Mouse (Mus musculus) B cell, adult (primary cell): ENCODE measurements around the gene Espl1. TPM values are rescaled to one million over a fixed set of nuclear protein-coding genes. Genes with fewer than 3 reads are reported as not detected.

ENCODE experiments used
- total RNA-seq: library from RNA; stranded (reverse); gene quantifications from 4 replicates; pipeline ENCODE4 v1.2.4, GENCODE M21; 2023; ENCODE audit not compliant: inconsistent age

Gene Espl1
- total RNA-seq: 1.1 to 3.4 TPM (median 1.9 TPM) in 4 replicates

DNA sequence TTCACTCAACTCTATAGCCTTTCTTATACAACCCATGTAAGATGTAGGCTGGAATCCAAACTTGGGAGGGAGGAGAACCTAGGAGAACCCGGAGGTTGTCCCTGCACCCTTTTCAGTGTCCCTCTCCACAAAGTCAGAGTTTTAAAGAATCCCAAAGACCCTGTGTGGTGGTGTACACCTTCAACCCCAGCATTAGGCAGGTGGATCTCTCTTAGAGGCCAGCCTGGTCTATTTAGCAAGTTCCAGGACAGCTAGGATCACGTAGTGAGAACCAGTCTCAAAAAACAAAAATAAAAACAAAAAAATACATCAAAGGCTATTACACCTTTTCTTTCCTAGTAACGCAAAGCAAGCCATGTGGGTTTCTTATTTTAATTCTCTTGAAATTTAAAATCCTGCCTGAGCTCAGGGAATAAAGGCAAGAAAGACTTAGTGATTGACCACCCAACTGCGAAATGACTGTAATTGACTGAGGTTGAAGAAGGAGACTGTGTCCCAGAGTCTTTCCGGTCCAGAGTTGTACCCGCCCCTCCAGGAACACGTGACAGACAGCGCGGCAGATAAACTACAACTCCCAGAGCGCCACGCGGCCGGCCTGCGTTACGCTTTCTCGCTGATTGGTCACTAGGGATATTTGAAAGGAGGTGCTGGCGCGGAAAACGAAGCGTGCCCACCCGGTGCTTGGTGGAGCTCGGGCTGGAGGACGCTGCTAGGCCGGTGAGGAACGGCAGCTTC lies at the start of gene Espl1:
TSS of gene Espl1 (plus strand) at position 634 of the 735 bp plus-strand sequence.

DNA sequence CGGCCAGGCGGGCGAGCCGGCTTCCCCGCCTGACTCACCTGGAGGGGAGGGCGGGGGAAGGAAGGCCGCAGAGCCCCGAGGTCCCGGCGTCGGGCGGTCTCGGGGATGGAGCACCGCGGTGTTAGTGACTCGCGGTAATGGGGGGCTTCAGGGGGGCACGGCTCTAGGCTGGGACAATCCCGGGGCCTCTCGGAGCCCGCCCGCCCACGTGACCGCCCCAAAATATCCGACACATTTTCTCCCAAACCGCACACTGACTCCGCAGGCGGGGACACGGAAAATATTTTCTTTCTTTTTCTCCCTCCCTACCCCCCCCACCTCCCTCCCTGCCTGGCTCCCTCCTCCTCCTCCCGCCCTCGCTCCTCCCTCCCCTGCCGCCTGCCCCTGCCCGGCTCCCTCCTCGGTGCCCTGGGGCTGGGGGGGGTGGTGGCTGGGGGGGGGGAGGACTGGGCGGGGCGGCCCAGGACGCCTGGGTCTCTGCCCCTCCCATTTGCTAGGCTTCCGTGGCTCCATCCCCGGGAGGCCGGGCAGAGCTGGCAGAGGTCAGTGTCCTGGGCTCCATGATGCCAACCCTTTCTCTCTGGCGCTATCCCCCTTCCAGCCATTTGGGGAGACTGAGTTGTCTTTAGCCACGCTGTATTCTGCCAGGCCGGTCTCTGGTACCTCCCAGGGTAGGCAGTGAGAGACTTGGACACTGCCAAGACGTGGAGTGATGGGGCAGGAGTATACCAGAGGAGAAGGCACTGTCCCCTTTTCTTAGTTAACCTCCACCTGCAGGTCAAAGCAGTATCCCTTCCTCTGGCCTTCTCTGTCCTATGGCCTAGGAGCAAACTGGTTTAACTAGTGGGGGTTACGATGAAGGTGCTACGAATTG lies 38.6 kb upstream of the Espl1 start, which contains the start of gene Rarg:
TSS of gene Rarg (minus strand) at position 316 of the 874 bp plus-strand sequence.

GRCm38 (mm10) chr15:102270274-102270960 lies 25.6 kb upstream of the Espl1 start, which contains the start of gene Gm9918:
Gm9918 (plus strand) TSS chr15:102270563.

GRCm38 (mm10) chr15:102279092-102279782 lies 16.8 kb upstream of the Espl1 start, which contains the start of gene Mfsd5:
Mfsd5 (plus strand) TSS chr15:102279454.

DNA sequence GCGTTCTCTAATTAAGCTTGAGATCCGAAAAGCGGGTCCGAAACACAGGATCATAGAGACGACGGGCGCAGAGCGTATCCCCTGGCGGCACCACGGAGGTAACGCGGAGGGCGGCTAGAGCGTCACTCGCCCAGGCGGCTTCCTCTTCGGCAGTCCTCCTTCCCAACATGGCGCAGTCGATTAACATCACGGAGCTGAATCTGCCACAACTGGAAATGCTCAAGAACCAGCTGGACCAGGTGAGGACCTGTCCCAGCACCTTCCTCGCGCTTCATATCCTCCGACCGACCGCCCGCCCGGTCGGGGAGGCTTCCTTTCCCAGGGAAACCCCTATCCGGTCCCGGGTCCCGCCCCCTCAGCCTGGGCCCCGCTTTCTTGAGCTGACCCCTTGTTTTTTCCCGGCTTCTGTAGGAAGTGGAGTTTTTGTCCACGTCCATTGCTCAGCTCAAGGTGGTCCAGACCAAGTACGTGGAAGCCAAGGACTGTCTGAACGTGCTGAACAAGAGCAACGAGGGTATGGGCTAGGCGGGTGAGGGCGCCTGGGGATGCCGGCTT lies 30.0 kb downstream of the Espl1 start, which contains the start of gene Pfdn5:
TSS of gene Pfdn5 (plus strand) at position 95 of the 555 bp plus-strand sequence.

DNA sequence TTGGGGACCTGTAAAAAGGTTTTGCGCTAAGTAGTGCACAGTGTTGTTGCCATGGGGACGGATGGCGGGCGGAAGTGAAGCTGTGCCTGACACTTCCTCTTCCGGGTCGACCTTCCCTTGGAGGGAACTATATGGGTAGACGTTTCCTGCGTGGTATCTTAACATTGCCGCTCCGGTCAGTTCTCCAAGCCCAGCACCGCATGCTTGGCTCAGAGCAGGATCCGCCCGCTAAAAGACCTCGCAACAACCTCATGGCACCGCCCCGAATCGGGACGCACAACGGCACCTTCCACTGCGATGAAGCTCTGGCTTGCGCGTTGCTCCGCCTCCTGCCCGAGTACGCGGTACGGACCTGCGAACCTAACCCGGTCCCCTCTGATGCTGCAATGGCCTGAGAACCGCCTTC lies 35.5 kb downstream of the Espl1 start, which contains the start of gene Myg1:
TSS of gene Myg1 (plus strand) at position 100 of the 406 bp plus-strand sequence.

GRCm38 (mm10) chr15:102350138-102350941 lies 54.3 kb downstream of the Espl1 start, which contains the start of gene Aaas:
Aaas (minus strand) TSS chr15:102350771.

DNA sequence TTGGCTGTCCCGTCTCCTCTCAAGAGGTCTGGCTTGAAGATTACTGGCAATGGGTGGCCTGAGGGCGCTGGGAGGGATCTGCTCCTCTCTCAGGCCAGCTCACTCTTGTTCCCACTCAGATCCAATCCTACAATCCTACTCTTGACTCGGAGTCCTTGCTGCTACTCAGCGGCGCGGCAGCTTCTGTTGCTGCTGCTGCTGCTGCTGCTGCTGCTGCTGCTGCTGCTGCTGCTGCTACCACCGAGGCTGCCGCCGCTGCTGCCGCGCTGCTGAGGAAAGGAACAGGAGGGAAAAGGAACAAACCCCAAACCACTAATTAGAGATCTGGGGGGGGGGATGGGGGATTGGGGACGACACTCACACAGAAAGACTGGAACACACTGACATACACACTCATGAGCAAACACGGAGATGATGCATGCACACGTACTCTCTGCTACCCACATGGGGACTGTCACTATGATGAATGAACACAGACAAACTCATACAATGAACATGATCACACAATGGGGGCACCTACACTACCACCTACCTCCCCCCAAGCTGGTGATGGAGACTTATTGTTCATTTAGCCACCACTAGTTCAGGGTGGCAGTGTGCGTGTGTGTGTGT lies 70.8 kb downstream of the Espl1 start, which contains the start of gene Sp7:
TSS of gene Sp7 (minus strand) at position 450 of the 612 bp plus-strand sequence.

Other genes starting within 250 kb of the Espl1 start
- gene Eif4b, start 222.5 kb upstream of the Espl1 start, total RNA-seq: 229 to 248 TPM (median 239 TPM) in 4 replicates
- gene Tns2, start 195.9 kb upstream of the Espl1 start, total RNA-seq: 0.32 to 1.5 TPM (median 0.75 TPM) in 4 replicates
- 32.5 to 42.3 TPM (median 36.8 TPM) in 4 replicates for gene Spryd3, start 160.0 kb upstream of the Espl1 start, total RNA-seq
- 0.45 to 0.96 TPM (median 0.67 TPM) in 3 of 4 replicates, not detected in the other for gene Igfbp6, start 151.9 kb upstream of the Espl1 start, total RNA-seq
- gene Soat2, start 145.7 kb upstream of the Espl1 start, total RNA-seq: 0.32 to 0.39 TPM in 2 of 4 replicates, not detected in the others
- 124 to 135 TPM (median 129 TPM) in 4 replicates for gene Zfp740, start 93.0 kb upstream of the Espl1 start, total RNA-seq
- 25.7 to 32.5 TPM (median 28.9 TPM) in 4 replicates for gene Csad, start 91.5 kb upstream of the Espl1 start, total RNA-seq
- gene Itgb7, start 64.3 kb upstream of the Espl1 start, total RNA-seq: 156 to 194 TPM (median 184 TPM) in 4 replicates
- 0.18 to 0.48 TPM (median 0.30 TPM) in 4 replicates for gene Rarg, start 38.7 kb upstream of the Espl1 start, total RNA-seq
- gene Gm9918, start 25.7 kb upstream of the Espl1 start, total RNA-seq: not detected in 4 replicates
- 29.3 to 35.7 TPM (median 32.0 TPM) in 4 replicates for gene Mfsd5, start 16.8 kb upstream of the Espl1 start, total RNA-seq
- gene Pfdn5, start 29.9 kb downstream of the Espl1 start, total RNA-seq: 474 to 547 TPM (median 525 TPM) in 4 replicates
- 45.9 to 63.6 TPM (median 58.0 TPM) in 4 replicates for gene Myg1, start 35.4 kb downstream of the Espl1 start, total RNA-seq
- 60.2 to 71.7 TPM (median 65.2 TPM) in 4 replicates for gene Aaas, start 54.5 kb downstream of the Espl1 start, total RNA-seq
- gene Sp7, start 70.9 kb downstream of the Espl1 start, total RNA-seq: not detected in 4 replicates
- 147 to 196 TPM (median 158 TPM) in 4 replicates for gene Sp1, start 109.9 kb downstream of the Espl1 start, total RNA-seq
- gene Amhr2, start 149.1 kb downstream of the Espl1 start, total RNA-seq: 0.29 to 4.4 TPM (median 2.5 TPM) in 4 replicates
- 93.8 to 109 TPM (median 102 TPM) in 4 replicates for gene Prr13, start 162.8 kb downstream of the Espl1 start, total RNA-seq
- 695 to 793 TPM (median 756 TPM) in 4 replicates for gene Pcbp2, start 174.3 kb downstream of the Espl1 start, total RNA-seq
- gene Gm10337, start 207.5 kb downstream of the Espl1 start, total RNA-seq: 9.8 to 23.4 TPM (median 22.2 TPM) in 3 of 4 replicates, not detected in the other
- 0.72 to 1.7 TPM (median 0.99 TPM) in 4 replicates for gene Map3k12, start 220.8 kb downstream of the Espl1 start, total RNA-seq
- gene Tarbp2, start 221.9 kb downstream of the Espl1 start, total RNA-seq: 41.2 to 56.9 TPM (median 44.9 TPM) in 4 replicates
- gene Npff, start 228.7 kb downstream of the Espl1 start, total RNA-seq: 10.3 to 27.3 TPM (median 19.1 TPM) in 4 replicates